Mouse (Mus musculus): ENCODE data around the gene Pcbp1. TPM values are rescaled to one million over a fixed set of nuclear protein-coding genes. Genes with fewer than 3 reads are reported as not detected.

Gene Pcbp1
- polyA plus RNA-seq (2012; fragmentation: generic; extraction: Trizol): 100 to 1,000 TPM; 207 to 239 TPM

DNA sequence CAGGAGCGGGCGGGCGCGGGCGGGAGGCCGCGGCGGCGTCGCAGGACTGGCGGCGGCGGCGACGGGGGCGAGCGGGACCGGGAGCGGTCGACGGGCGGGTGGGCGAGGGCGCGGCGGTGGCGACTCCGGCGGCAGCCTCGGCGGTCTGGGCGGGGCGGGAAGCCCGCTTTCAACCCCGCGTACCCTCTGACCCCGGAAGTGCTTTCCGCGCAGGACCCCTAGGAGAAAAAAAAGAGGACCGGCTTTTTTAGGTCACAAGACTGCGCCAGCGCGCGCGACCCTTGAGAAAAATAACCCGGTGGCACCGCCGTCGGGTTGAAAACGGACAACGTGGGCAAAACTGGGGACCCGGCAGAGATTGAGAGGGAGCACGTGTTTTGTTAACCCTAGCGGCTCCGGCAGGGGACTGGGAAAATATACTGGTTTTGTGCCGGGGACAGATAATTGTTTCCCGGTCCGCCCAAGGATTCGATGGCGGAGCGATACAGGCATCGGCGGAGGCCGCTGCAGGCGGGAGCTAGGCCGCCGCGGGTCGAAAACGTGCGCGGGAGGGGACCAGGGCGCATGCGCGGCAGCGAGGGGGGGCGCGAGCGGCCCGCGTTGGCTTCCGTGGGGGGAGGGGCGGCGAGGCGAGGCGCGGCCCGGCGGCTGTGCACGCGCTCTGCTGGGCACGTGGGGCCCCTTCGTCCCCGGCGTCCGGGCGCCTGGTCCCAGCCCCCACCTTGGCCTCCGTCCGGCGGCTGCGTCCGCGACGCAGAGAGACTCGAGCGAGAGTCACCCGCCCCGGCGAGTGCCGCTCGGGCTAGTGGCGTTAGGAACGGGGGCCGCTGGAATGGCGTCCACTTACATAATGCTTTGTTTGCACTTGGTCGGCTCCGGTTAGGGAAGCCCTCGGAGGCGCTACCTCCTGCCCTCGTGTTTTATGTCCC is at the start of gene Pcbp1:
Gene Pcbp1 (minus strand): TSS at position 290 of the 929 bp plus-strand sequence.

Other genes with a start within 250 kb of the Pcbp1 start
- 10 to 100 TPM in 1 of 2 experiments, 1 to 10 TPM in 1; 7.0 to 15.1 TPM for gene Fam136a, start 160.7 kb downstream of the Pcbp1 start, polyA plus RNA-seq (2012; fragmentation: generic; extraction: Trizol)
- gene Snrpg, start 155.0 kb downstream of the Pcbp1 start, polyA plus RNA-seq (2012; fragmentation: generic; extraction: Trizol): 100 to 1,000 TPM; 306 to 509 TPM
- 10 to 100 TPM in 1 of 2 experiments, 1 to 10 TPM in 1; 3.5 to 49.3 TPM for gene Pcyox1, start 129.2 kb downstream of the Pcbp1 start, polyA plus RNA-seq (2012; fragmentation: generic; extraction: Trizol)
- 10 to 100 TPM in 1 of 2 experiments, 1 to 10 TPM in 1; 3.4 to 17.8 TPM for gene Tia1, start 122.1 kb downstream of the Pcbp1 start, polyA plus RNA-seq (2012; fragmentation: generic; extraction: Trizol)
- not detected for gene Gm44790, start 99.7 kb downstream of the Pcbp1 start, polyA plus RNA-seq (2012; fragmentation: generic; extraction: Trizol)
- 10 to 100 TPM in 1 of 2 experiments, 1 to 10 TPM in 1; 4.2 to 12.0 TPM for gene C87436, start 87.9 kb downstream of the Pcbp1 start, polyA plus RNA-seq (2012; fragmentation: generic; extraction: Trizol)
- under 1 TPM in 1 of 2 experiments, not detected in 1; 0.05 TPM for gene Asprv1, start 101.8 kb upstream of the Pcbp1 start, polyA plus RNA-seq (2012; fragmentation: generic; extraction: Trizol)
- gene Mxd1, start 142.8 kb upstream of the Pcbp1 start, polyA plus RNA-seq (2012; fragmentation: generic; extraction: Trizol): 1 to 10 TPM in 1 of 2 experiments, under 1 TPM in 1; 0.28 to 4.7 TPM
- 10 to 100 TPM; 32.8 to 54.2 TPM for gene Snrnp27, start 158.2 kb upstream of the Pcbp1 start, polyA plus RNA-seq (2012; fragmentation: generic; extraction: Trizol)
- gene Gmcl1, start 207.1 kb upstream of the Pcbp1 start, polyA plus RNA-seq (2012; fragmentation: generic; extraction: Trizol): 1 to 10 TPM; 1.1 to 8.7 TPM

Data from C3H10T1/2 (cell line).